Mouse (Mus musculus) brain, embryonic 14.5 days (tissue): ENCODE measurements at regions not wholly inside any gene's neighbourhood (a gene's known extent, or its start where the extent isn't known, plus 50 kb on each side); places are given as distances from the start of the nearest gene placed in this dataset.
"Not testable (repeated sequence)": the region's sequence is repeated elsewhere in the genome, so short reads cannot be mapped to it uniquely, and the experiment has no call there.

Source experiments
- DNase-seq: peaks from one replicate; pipeline ENCODE4 v3.0.0-alpha.2; 2011; ENCODE audit warnings: low read depth
- CTCF ChIP-seq: fragments of 200-500 bp; IDR thresholded peaks from 2 replicates; pipeline ENCODE4 v1.5.1; 2012; ENCODE audit warnings: inconsistent platforms, mild to moderate bottlenecking, moderate library complexity, borderline replicate concordance; ENCODE audit not compliant: insufficient read depth, insufficient read length; ENCODE audit errors: extremely low read depth
- POLR2A ChIP-seq: fragments of 200-500 bp; IDR thresholded peaks from 2 replicates; pipeline ENCODE4 v1.6.1; 2012; ENCODE audit warnings: mild to moderate bottlenecking, inconsistent platforms, borderline replicate concordance; ENCODE audit not compliant: poor library complexity, insufficient read depth, insufficient read length, severe bottlenecking; ENCODE audit errors: extremely low read depth

GRCm38 (mm10) chr12:119527760-119528159 is 213.7 kb downstream of the Macc1 start:
- TF ChIP-seq POLR2A (no peak), CTCF (no peak)
- DNase-seq: no peak

GRCm38 (mm10) chr12:119548376-119548775 is 234.3 kb downstream of the Macc1 start:
- not testable (repeated sequence) for DNase-seq

- peak; percentile 80 for DNase-seq
- TF ChIP-seq POLR2A: no peak
- no peak for TF ChIP-seq CTCF
These were observed 262.6 kb downstream of the Macc1 start for GRCm38 (mm10) chr12:119576690-119577089.

- DNase-seq: no peak
- TF ChIP-seq CTCF (no peak), POLR2A (no peak)
These were observed 263.2 kb downstream of the Macc1 start for GRCm38 (mm10) chr12:119577280-119577679.

DNA sequence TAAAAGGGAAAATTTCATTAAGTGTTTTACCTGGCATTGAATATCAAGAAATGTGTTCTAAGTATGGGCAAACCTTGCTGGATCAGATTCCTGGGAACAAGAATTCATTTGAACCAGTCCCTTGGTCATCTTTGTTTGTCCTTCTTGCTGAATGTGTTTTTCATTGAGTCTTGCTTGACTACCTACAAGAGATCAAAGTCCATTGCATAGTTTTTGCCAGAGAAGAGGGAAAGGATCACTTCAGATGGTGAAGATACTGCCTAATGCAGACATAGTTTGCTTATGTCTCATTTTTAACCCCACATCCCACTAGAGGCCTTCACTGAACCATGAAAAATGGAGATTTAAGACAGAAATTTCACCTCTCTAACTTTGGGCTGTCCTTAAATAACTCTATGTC is 287.3 kb downstream of the Macc1 start:
- DNase-seq: no peak
- TF ChIP-seq POLR2A (no peak), CTCF (no peak)

GRCm38 (mm10) chr12:119624238-119624637 is 310.2 kb downstream of the Macc1 start:
- no peak for TF ChIP-seq CTCF
- no peak for TF ChIP-seq POLR2A
- DNase-seq: peak; percentile 61

- no peak for TF ChIP-seq POLR2A
- TF ChIP-seq CTCF: no peak
- DNase-seq: peak; percentile 38
These were observed 290.3 kb upstream of the Tmem196 start for GRCm38 (mm10) chr12:119655366-119655765.
